7 mouse cellular contexts compared by ENCODE assay signal in the genomic region with DNA sequence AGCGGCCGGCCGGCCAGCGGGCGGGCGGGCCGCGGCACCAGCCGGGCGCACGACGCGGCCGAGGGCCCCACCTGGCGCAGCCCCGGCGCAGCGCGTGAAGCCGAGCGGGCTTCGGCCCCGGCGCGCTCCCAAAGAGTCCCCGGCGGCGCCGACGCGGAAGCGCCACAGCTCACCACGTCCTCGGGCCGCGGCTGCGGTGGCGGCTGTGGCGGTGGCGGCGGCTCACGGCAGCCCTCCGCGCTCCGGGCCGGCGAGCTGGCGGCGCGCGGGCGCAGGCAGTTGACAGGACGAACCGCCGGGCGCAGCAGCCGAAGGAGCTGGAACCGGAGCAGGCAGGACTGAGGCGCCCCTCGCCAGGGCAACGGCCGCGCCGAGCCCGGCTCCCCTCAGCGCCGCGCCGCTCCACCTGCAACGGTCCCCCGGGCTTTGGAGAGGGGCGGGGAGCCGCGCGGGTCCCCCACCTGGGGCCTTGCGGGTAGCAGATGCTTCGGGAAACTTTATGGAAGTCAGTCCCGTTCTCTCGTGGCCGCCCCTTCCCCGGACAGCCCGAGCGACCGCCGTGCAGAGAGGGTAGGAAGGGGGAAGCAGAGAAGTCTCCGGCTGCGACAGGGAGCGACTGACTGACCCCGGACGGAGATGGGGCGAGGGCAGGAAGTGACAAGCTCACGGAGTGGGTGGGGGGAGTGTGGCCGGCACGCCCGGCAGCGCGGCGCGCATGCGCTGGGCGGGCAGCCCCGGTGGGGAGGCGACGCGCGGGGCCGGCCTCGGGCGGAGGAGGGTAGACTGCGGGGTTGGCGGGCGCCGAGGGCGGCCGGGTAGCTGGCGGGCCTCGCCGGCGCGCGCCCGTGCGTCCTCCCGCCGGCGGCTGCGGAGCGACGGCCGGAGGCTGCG.
DNase-seq lines count a peak whose midpoint lies in the region; ATAC-seq lines count a peak whose summit lies in the region.

No protein-coding gene starts in this region.

- ATAC-seq in intestine, embryonic 16.5 days, result peak; percentile 98
- ATAC-seq in midbrain, embryonic 11.5 days (ENCODE audit: low FRiP score), result peak; percentile 96

- peak; percentile 90 for DNase-seq in adrenal gland, adult 18-20 months (ENCODE audit: low spot score in 2 of 2)
- peak; percentile 92 for DNase-seq in embryo, embryonic 11 days
- DNase-seq in gastrocnemius, postnatal 36 days, result peak; percentile 82 to 85
- peak; percentile 90 to 91 for DNase-seq in left cerebral cortex, postnatal 36 days (ENCODE audit: low spot score in 2 of 2)
- peak; percentile 98 for DNase-seq in midbrain, embryonic 11.5 days (ENCODE audit: low spot score, missing footprints)
- peak; percentile 89 for DNase-seq in skeletal muscle tissue, adult 2 months (ENCODE audit: low read depth, low spot score)

- H3K36me3 ChIP-seq in intestine, embryonic 16.5 days (ENCODE audit: control insufficient read depth, insufficient read depth, low read length), result no peaks in the 10 kb centered on the region
- no peaks in the 10 kb centered on the region for H3K36me3 ChIP-seq in midbrain, embryonic 11.5 days (ENCODE audit: control insufficient read depth, insufficient read depth, low read length)

- intact Hi-C loops in gastrocnemius, postnatal 36 days (cut with DNase I), result loop anchor here (2.0 to 5.0 kb wide), 3 partner anchors 49 to 216 kb away; a partner anchor contains a TSS
- intact Hi-C loops in left cerebral cortex, postnatal 36 days (cut with DNase I), result loop anchor here (1.0 kb wide), 1 partner anchor 162 kb away; a partner anchor contains a TSS

- H3K4me2 ChIP-seq in intestine, embryonic 16.5 days (ENCODE audit: low read depth, low read length), result peak overlapping the region; percentile 94
- peak overlapping the region; percentile 92 for H3K4me2 ChIP-seq in midbrain, embryonic 11.5 days

- peaks cover 4% of the 10 kb centered on the region for H3K4me1 ChIP-seq in intestine, embryonic 16.5 days (ENCODE audit: control insufficient read depth, insufficient read depth, low read length)
- H3K4me1 ChIP-seq in midbrain, embryonic 11.5 days (ENCODE audit: control insufficient read depth, insufficient read depth, low read length), result peaks cover 5% of the 10 kb centered on the region

- no peaks in the 10 kb centered on the region for H3K27me3 ChIP-seq in intestine, embryonic 16.5 days (replicated peaks; ENCODE audit: control insufficient read depth, insufficient read depth, low read length)
- H3K27me3 ChIP-seq in midbrain, embryonic 11.5 days (ENCODE audit: control insufficient read depth, insufficient read depth, low read length), result no peaks in the 10 kb centered on the region; the same call in 1 of the 2 replicates

- H3K27ac ChIP-seq in intestine, embryonic 16.5 days (ENCODE audit: low read length), result peak overlapping the region; percentile 86
- peak overlapping the region; percentile 75 for H3K27ac ChIP-seq in midbrain, embryonic 11.5 days (ENCODE audit: low read depth, low read length)

- H3K4me3 ChIP-seq in intestine, embryonic 16.5 days (ENCODE audit: low read length), result peak overlapping the region; percentile 90
- H3K4me3 ChIP-seq in midbrain, embryonic 11.5 days (ENCODE audit: low read depth, low read length), result peak overlapping the region; percentile 91

- WGBS in intestine, embryonic 16.5 days, result under 1% methylated on average over 131 of the region's 131 CpGs
- WGBS in midbrain, embryonic 11.5 days, result under 1% methylated on average over 104 of the region's 131 CpGs

- peak overlapping the region; percentile 85 for H3K9ac ChIP-seq in intestine, embryonic 16.5 days (ENCODE audit: low read depth, low read length)
- H3K9ac ChIP-seq in midbrain, embryonic 11.5 days (ENCODE audit: low read length), result peak overlapping the region; percentile 79

- no peaks in the 10 kb centered on the region for H3K9me3 ChIP-seq in intestine, embryonic 16.5 days (ENCODE audit: control insufficient read depth, low read length)
- H3K9me3 ChIP-seq in midbrain, embryonic 11.5 days (ENCODE audit: control insufficient read depth, low read length), result no peaks in the 10 kb centered on the region

Comparison
In these comparisons a context has a peak if more than half of its experiments do, and no peak if none do; other contexts are left out.
1. Peak in every context shown above with its lines: DNase-seq, ATAC-seq, H3K4me3 ChIP-seq and H3K27ac ChIP-seq.